Mouse (Mus musculus) mesoderm, embryonic 11.5 days (tissue): ENCODE data around the gene Usp6nl.

Experiments
- DNase-seq: peaks from one replicate; pipeline ENCODE4 v3.0.0-alpha.2; 2012; ENCODE audit warnings: low read depth, low spot score

Usp6nl gene

GRCm38 (mm10) chr2:6412645-6413044, 90.2 kb downstream of the Usp6nl start:
- no peak for DNase-seq

- DNase-seq: no peak
These were observed 91.3 kb downstream of the Usp6nl start for GRCm38 (mm10) chr2:6413723-6414122.

GRCm38 (mm10) chr2:6414400-6414799, 91.9 kb downstream of the Usp6nl start:
- DNase-seq: no peak

GRCm38 (mm10) chr2:6417158-6417557, 94.7 kb downstream of the Usp6nl start:
- DNase-seq: no peak

- no peak for DNase-seq
These were observed 101.4 kb downstream of the Usp6nl start for GRCm38 (mm10) chr2:6423661-6424550.

GRCm38 (mm10) chr2:6424851-6425250, 102.4 kb downstream of the Usp6nl start:
- no peak for DNase-seq

- DNase-seq: peak; percentile 59
These were observed 113.9 kb downstream of the Usp6nl start for GRCm38 (mm10) chr2:6436085-6436950.

GRCm38 (mm10) chr2:6441688-6442087, 119.2 kb downstream of the Usp6nl start:
- no peak for DNase-seq

- no peak for DNase-seq
These were observed 119.8 kb downstream of the Usp6nl start for GRCm38 (mm10) chr2:6442302-6442701.

GRCm38 (mm10) chr2:6444015-6444414, 121.5 kb downstream of the Usp6nl start:
- no peak for DNase-seq

- DNase-seq: no peak
These were observed 122.3 kb downstream of the Usp6nl start for GRCm38 (mm10) chr2:6444723-6445169.

- DNase-seq: no peak
These were observed 123.4 kb downstream of the Usp6nl start for GRCm38 (mm10) chr2:6445858-6446257.

- no peak for DNase-seq
These were observed 126.4 kb downstream of the Usp6nl start for GRCm38 (mm10) chr2:6448880-6449279.

GRCm38 (mm10) chr2:6449656-6450055, 127.2 kb downstream of the Usp6nl start:
- no peak for DNase-seq

GRCm38 (mm10) chr2:6450544-6450943, 128.1 kb downstream of the Usp6nl start:
- DNase-seq: no peak

- no peak for DNase-seq
These were observed 132.6 kb downstream of the Usp6nl start for GRCm38 (mm10) chr2:6454941-6455516.

GRCm38 (mm10) chr2:6459282-6460047, 137.0 kb downstream of the Usp6nl start:
- no peak for DNase-seq

- no peak for DNase-seq
These were observed 139.8 kb downstream of the Usp6nl start for GRCm38 (mm10) chr2:6462306-6462705.

GRCm38 (mm10) chr2:6463772-6464661, 141.6 kb downstream of the Usp6nl start:
- DNase-seq: no peak

- DNase-seq: no peak
These were observed 143.9 kb downstream of the Usp6nl start for GRCm38 (mm10) chr2:6466396-6466795.
